Mouse (Mus musculus): Measurements from ENCODE around the gene Best3.

DNA sequence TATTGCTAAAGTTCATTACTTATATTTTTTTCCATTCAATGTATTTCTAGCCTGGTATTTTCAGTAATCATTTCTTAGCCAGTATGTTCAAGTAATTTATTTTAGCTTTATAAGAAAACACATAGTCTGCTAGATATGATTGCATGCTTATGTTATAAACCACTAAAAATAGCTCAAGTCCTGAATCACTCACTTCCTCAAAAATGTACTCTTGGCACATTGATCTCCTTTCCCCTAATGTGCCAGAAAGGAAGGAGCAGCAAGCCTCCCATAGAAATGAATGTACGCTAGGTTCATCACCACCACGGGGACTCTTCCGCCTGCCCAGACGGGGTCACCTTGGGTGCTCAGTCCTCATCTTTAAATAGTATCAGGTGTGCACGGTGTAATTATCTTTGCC is 28.5 kb downstream of the Best3 start:
- TF ChIP-seq EP300 (IDR thresholded peaks at IDR 0.05; ENCODE audit: low read depth) (no peak), CTCF (IDR thresholded peaks at IDR 0.05; ENCODE audit: low read depth) (no peak)
